Mouse (Mus musculus) layer of hippocampus, postnatal 36 days (tissue): ENCODE measurements around the gene Lhx9. TPM values are rescaled to one million over a fixed set of nuclear protein-coding genes. Genes with fewer than 3 reads are reported as not detected.

ENCODE experiments used
- DNase-seq, 2 experiments: peaks; one replicate each; pipeline ENCODE4 v3.0.0; 2022
- total RNA-seq, 2 experiments: library from RNA; stranded (reverse); gene quantifications; 2 replicates each; pipeline ENCODE4 v1.2.3; 2021

Lhx9 gene
- total RNA-seq, 2 experiments from 2014 or later: 14.8 to 15.0 TPM

DNA sequence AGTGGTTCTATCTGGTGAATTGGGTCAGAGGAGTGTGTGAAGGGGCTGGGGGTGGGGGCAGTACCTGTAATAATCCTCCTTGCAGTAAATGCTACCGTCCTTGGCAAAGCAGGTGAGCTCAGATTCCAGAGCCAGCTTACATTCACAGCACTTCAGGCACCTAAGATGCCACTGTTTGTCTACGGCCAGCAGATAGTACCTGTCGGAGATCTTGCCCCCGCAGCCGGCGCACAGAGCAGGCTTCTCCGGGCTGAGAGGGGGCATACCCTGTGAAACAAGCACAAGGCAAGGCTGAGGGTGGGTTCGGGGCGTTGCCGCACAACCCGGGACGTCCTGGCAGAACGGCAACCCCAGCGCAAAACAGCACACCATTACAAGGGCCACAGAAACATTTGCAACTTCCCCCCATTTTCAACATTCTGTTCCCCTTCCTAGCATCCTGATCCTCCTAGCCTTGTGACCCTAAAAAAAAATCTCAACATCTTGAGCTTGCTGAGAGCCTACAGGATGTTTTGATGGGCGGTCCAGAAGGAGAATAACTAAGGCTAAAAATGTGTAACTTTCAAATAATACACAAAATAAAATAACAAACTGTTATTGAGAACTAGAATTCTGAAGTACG is 8.5 kb downstream of the Lhx9 start:
- DNase-seq: no peak

DNA sequence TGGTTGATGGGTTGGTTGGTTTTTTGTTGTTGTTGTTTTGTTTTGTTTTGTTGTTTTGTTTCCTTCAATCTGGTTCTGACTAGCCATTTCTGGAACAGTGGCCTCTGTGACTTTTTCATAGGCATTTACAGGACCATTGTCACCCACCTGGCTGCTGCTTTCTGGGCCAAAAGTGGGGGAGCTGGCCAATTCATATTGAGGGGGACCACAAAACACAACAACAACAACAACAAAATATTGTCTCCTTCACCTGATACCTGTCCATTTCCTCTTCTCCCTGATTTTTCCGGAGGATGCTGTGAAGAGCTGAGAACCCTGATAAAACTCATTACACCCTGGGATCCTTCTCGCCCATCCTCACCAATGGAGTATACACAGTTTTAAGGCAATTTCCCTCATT is 9.1 kb downstream of the Lhx9 start:
- DNase-seq: no peak

DNA sequence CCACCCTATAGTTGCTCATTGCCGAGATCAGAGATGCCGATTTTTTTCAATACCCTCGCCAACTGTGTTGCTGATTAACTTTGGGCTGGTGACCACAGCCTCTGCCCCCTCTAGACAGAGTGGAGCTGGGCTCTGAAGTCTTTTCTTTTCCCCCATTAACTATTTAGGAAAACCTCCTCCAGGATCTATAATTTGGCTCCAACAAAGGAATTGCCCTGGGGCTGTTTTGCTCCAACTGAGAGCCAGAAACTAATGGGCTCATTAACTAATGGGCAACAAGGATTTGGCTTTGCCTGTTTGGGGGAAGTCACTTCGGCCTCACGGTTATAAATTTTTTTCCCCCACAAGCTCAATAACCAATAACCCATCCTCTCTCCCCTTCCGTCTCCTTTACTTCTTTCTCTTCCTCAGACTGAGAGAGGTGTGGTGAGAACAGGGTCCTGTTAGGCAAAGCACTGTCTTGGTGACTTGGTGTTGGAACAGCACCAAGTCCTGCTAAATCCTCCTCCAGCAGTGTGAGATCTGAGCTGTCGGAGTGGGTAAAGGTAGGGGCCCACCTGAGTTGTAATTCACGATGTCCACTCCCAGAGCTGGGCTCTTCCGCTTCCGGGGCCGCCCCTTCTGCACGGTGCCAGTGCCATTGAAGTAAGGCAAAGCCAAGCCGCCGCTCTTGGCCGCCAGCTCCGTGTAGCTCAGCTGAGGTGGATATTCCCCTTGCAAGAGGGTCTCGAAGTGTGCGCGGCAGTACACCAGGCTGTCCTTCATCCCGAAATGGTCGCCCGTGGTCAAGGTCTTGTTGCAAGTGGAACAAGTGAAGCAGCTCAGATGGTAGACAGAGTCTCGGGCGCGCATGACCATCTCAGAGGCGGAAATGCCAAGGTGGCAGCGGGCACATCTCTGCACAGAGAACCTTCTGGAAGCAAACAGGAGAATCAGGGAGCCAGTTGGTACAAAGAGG is 10.3 kb downstream of the Lhx9 start:
- DNase-seq: no peak

DNA sequence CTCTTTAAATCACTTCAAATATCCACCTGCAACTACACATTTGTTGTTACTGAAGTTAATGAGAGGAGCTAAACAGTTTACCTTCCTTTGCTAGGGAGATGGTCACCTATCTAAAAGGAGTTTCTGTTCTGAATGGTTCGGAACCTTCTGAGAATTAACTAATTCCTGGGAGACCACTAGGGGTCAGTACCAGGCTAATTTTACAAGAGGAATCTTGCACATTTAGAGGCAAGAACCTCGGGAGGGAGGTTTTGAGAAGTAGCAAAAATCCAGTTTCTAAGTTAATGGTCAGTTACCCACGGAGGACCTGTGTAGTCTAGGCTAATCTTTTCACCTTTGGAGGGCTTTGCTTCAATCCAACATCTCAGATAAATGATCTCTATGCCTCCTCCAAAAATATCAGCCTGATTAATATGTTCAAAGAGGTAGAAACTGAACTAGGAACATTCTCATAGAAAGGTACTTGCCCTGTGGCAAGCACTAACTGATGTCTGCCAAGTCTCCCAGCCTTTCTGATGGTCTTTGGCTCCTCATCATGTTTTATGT is 12.9 kb downstream of the Lhx9 start:
- no peak for DNase-seq

DNA sequence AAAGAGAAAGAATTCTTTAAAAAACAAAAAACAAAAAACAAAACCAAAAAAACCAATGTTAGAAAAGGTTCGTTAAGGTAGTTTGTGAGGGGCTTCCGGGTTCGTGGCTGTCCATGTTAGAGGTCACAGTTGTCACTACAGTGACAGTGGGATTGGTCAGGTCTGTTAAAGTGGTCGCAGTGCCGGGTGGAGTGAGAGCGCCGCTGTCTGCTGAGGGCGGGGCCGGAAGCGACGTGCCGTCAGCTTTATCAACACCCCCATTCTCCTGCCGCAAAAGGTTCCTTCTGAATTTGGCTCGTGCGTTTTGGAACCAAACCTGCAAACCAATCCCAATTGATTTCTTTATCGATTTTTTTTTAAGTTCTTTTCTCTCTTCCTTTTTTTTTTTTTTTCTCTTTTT is 17.1 kb downstream of the Lhx9 start:
- DNase-seq: no peak

DNA sequence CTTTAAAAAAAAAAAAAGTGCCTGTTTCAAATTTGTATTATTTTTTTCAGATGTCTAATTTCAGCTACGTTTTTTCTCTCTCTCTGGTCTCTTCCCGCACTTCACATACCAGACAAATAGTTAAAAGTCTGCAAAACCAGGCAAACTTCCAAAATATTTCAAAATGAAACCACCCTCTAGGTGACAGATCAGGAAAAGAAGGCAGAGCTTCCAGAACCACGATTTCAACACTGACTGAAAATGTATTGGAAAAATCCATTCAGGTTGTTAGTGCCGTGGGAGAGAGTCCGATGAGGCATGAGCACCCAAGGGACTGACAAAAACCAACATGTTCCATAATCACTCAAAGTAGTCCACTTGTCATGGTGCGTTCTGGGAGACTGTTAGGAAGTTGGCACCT is 21.5 kb downstream of the Lhx9 start:
- no peak for DNase-seq

DNA sequence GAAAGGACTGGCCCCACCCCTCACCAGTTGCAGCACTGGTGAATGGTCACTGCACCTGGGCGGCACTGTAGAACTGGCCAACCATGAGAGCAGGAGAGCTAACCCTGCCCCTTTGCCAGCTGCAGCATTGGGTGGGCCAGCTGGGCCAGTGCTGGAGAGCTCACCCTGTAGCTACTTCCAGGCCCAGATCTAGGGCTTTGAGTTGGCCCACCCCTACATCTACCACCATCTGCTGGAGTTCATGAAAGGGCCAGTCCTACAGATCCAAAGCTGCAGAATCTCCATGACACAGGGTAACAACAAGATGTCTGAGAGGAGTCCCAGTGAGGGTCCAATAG is 25.4 kb downstream of the Lhx9 start:
- DNase-seq: no peak

DNA sequence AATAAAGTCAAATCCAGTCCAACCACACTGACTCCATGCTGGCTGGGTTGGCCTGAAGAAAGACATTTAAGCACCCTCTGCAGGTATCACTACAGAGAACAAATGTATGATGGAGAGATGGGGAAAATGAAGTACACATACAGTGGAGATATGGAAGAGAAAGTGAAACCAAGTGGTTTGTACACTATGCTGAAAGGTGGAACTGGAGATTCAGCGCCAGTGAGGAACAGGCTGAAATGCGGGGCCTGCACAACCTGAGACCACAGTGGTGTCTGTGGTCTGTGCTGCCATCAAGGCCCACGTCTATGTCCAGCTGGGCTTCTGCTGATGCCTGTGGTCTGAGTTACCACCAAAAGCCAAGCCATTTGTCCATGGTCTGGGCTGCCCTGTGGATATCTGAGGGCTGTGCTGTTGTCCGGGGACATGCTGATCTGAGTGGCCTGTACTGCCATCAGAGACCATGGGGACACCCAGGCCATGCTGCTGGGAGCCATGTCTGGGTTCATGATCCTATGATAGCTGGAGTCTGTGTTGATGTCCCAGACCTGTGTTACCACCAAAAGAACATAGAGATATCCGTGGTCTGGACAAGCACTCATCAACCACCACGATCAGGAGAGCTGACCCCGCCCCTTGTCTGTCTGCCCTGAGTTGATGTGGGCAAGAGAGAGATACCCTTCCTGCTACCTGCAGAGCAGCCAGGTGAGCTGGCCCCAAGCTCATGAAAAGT is 26.0 kb downstream of the Lhx9 start:
- DNase-seq: no peak

DNA sequence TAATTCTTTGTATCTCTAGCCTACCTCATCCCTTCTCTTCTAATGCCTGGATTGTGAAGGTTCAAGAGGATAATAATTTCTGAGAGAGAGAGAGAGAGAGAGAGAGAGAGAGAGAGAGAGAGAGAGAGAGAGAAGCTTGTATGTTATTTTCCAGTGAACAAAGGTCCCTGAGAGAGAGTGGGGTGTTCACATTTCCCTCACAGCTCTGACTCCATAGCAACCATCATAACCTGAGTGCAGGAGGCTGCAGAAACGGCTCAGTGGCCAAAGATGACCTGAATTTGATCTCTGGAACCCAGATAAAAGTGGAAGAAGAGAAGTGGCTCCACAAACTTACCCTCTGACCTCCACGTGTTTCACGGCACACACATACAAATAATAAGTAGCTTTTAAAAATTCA is 46.6 kb downstream of the Lhx9 start:
- DNase-seq: no peak

DNA sequence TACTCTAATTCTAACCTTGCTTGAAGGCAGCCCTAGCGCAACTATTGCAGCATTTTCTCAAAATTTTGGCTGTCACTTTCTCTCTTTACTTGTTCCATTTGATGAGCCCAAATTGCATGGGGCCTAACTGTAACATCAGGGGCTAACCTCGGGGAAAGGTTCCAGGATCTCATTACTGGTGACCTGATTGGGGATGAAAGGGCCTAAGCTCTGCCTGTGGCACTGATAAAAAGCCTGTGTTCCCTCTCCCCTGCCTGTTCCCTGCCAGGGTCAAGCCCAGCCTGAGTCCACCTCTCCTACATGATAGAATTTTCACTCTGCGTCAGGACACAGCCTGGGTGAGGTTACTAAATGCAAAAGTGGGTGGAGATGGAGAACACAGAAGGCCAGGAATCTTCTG is 47.1 kb downstream of the Lhx9 start:
- no peak for DNase-seq

DNA sequence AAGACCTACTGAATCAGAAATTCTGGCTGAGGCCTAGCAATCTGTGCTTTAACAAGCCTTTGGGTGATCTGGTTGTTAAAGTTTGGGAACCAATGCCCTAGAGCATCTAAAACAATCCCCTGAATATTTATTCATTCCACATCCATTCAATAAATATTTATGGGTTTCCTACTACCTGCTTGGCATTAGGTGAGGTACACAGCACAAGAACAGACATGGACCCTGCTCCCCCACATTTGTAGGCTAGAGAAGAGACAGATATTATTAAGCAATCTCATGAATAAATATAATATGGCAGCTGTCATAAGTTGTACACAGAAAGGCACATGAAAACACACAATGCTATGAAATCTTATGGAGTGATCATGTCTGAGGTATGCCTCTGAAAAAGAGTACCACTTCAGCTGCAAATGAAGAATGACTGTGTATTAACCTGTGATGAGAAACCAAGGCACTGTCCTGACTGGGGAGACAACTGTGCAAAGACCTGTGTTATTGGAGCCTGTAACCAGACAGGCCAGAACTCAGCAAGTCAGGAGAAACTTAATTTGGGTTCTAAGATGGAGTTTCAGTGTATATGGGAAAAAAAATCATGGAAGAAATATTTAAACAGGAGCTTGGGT is 48.6 kb downstream of the Lhx9 start:
- DNase-seq: no peak

DNA sequence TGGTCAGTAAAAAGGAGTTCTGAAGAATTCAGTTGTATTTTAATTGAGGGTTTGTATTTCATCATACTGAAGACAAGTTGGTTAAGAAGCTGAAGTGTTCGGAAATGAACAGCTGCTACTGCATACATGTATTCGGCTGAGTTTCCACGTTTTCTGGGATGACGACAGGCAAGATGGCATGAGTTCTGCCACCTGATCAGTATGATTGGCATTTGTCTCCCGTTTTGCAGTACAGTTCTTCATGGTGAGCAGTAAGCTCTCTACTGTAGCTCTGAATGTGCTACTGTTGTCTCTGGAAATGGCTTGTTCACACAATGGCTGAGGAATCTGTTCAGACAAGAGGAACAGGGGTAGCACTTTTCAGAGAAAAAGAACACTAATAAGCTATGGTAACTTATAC is 50.3 kb downstream of the Lhx9 start:
- no peak for DNase-seq

DNA sequence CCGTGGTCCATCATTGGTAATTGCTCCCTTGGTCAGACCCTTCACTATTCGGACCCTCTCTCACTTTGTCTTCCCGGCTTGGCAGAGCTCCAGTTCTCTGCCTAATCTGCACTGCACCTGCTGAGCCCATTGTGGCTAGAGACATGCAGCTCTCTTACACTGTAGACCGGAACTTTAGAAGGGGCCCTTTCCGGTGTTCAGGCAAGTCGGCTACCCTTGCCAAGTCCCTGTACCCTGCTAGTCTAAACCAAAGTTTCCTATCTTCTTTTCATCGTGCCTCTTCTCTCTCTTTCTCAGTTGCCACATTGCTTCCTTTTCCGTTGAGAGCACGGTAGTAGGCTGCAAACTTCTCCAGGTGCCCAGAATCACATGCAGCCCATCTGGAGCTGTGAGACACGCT is 62.5 kb downstream of the Lhx9 start:
- DNase-seq: no peak

DNA sequence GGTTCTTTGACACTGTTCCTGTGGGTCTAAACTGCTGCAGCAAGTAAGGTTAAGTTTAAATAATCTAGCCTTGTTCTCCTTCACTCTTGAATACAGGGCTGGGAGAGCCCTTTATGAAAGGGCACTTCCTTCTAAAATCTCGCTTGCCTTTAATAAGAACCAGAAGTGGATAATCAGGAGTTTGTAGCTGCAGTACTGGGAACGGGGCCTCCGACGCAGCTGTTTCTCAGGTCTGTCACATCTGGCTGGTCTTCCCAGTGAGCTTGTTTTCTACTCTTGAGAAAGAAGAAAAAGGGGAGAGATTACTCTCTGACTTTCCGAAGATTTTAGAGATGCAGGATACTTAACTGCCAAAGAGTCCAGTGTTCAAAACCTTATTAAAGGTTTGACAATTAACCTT is 64.4 kb downstream of the Lhx9 start:
- no peak for DNase-seq

Other genes starting within 250 kb of the Lhx9 start
- 10 to 100 TPM; 34.4 to 35.6 TPM for gene Nek7, start 228.4 kb downstream of the Lhx9 start, total RNA-seq
- 10 to 100 TPM; 22.6 to 22.9 TPM for gene 2310009B15Rik, start 8.3 kb upstream of the Lhx9 start, total RNA-seq
- 10 to 100 TPM; 50.2 to 51.4 TPM for gene Dennd1b, start 114.9 kb upstream of the Lhx9 start, total RNA-seq